Mouse (Mus musculus): ENCODE results near the gene Abcd4.

DNA sequence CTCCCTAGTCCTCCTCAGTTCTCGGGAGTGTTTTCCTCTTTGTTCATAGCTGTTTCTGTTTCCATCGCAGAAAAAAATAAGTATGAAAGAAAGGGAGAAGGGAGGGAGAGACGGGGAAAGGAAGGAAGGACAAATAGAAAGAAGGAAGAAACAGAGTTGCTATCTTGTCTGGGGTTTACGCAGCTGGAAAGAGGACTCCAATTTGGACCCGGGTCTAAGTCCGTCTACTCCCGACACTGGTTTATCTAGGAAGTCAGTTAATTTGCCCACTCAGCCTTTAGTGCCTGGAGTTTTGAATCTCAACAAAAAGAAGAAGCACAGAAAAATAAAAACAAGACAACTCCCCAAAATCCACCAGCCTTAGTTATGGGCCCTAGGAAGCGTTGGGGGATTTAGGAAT is 7.4 kb upstream of the Abcd4 start:
- TF ChIP-seq MAX (IDR thresholded peaks at IDR 0.05) (no peak), CTCF (IDR thresholded peaks at IDR 0.05; ENCODE audit: control insufficient read depth, insufficient read depth, insufficient read length) (no peak), MYOG (IDR thresholded peaks at IDR 0.05; ENCODE audit: control insufficient read depth, extremely low read depth, insufficient read length) (no peak), MYOD1 (IDR thresholded peaks at IDR 0.05; ENCODE audit: control insufficient read depth, insufficient read length, low read depth) (no peak)

Data from C2C12 (cell line).